Mouse (Mus musculus) kidney, adult 2 months (tissue): ENCODE data around the gene 4921524J17Rik.

ENCODE experiments used
- CTCF ChIP-seq: fragments of 200-500 bp; conservative IDR thresholded peaks from 2 replicates; pipeline ENCODE4 v1.5.1; 2011; ENCODE audit warnings: low read depth, mild to moderate bottlenecking, control low read depth, low read length, moderate library complexity, mixed read lengths; ENCODE audit not compliant: insufficient read depth, insufficient read length
- POLR2A ChIP-seq: fragments of 200-500 bp; IDR thresholded peaks from one replicate; pipeline ENCODE4 v1.6.1; 2011; ENCODE audit warnings: low read depth, low read length, control low read depth

- TF ChIP-seq CTCF (no peak), POLR2A (no peak)
Observed at GRCm38 (mm10) chr8:85433017-85433393, 372 bp upstream of the 4921524J17Rik start.
